Mouse (Mus musculus) forebrain, embryonic 14.5 days (tissue): ENCODE data around the gene Slirp. TPM values are rescaled to one million over a fixed set of nuclear protein-coding genes. Genes with fewer than 3 reads are reported as not detected.
"Not testable (repeated sequence)": the region's sequence is repeated elsewhere in the genome, so short reads cannot be mapped to it uniquely, and the experiment has no call there.

Source experiments
- ATAC-seq: fragments of 200-750 bp; cut with Nextera tagmentation; 2 replicates; pipeline ENCODE4 v1.8.0; 2017; ENCODE audit warnings: mild to moderate bottlenecking, moderate library complexity
- DNase-seq: peaks from one replicate; pipeline ENCODE4 v3.0.0-alpha.2; 2015; ENCODE audit warnings: low spot score
- H3K27ac ChIP-seq: fragments of 300-500 bp; sonication (generic); 2 replicates; pipeline ENCODE4 v1.5.1; 2014; ENCODE audit warnings: low read depth, mild to moderate bottlenecking, control low read depth, low read length, moderate library complexity
- H3K27me3 ChIP-seq: fragments of 300-500 bp; sonication (generic); replicated peaks from 2 replicates; pipeline ENCODE4 v1.6.1; 2014; ENCODE audit warnings: low read length, control low read depth, mixed read lengths; ENCODE audit not compliant: control insufficient read depth, insufficient read depth
- H3K36me3 ChIP-seq: fragments of 300-500 bp; sonication (generic); 2 replicates; pipeline ENCODE4 v1.6.1; 2014; ENCODE audit warnings: low read length, control low read depth; ENCODE audit not compliant: control insufficient read depth, insufficient read depth
- H3K4me1 ChIP-seq: fragments of 300-500 bp; sonication (generic); 2 replicates; pipeline ENCODE4 v1.6.1; 2014; ENCODE audit warnings: antibody characterized with exemption, low read length, control low read depth; ENCODE audit not compliant: control insufficient read depth, insufficient read depth
- H3K4me2 ChIP-seq: fragments of 300-500 bp; sonication (generic); 2 replicates; pipeline ENCODE4 v1.6.1; 2014; ENCODE audit warnings: mild to moderate bottlenecking, control low read depth, low read length
- H3K4me3 ChIP-seq: fragments of 300-500 bp; sonication (generic); 2 replicates; pipeline ENCODE4 v1.5.1; 2014; ENCODE audit warnings: low read depth, low read length, control low read depth
- H3K9ac ChIP-seq: fragments of 300-500 bp; sonication (generic); 2 replicates; pipeline ENCODE4 v1.6.1; 2014; ENCODE audit warnings: mild to moderate bottlenecking, low read length, control low read depth, moderate library complexity
- H3K9me3 ChIP-seq: fragments of 300-500 bp; sonication (generic); replicated peaks from 2 replicates; pipeline ENCODE4 v1.6.1; 2016; ENCODE audit warnings: low read length, control low read depth, mixed read lengths; ENCODE audit not compliant: control insufficient read depth
- WGBS: fragments of 180-500 bp; shearing (Covaris S2); extraction: QIAGEN DNeasy Blood & Tissue Kit; methylation state at CpG from one replicate; pipeline ENCODE4 v1.1.7; 2014; 5-methylcytosine and 5-hydroxymethylcytosine counted together
- polyA plus RNA-seq: library from polyadenylated mRNA; unstranded; fragments of >200 nt; fragmentation: Nextera tagmentation; extraction: Ambion mirVana; gene quantifications from 2 replicates; pipeline ENCODE4 v1.2.1, GENCODE M21; 2014

Slirp gene
- polyA plus RNA-seq, 1 experiment from 2014 or later, result 292 TPM

DNA sequence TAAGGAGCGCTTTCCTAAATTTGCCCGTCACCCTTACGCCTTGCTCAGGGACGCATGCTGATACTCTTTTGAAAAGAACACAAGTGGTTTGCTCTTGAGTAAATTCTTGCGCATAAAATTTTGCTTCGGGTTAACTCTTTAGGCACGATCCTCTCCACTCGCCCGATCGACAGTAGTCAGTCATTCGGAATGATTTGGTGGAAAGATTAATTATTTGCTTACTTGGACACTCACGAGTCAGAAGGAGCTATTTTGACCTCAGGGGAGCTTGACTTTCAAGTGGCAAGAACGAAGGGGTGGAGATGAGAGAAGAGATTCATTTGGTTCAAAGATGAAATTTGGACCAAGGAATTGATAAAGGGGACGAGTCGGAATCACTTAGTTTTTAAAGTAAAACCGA is 515 bp downstream of the Slirp start:
- ATAC-seq (peak; percentile 43; the same call in 1 of the 2 replicates), DNase-seq (no peak)
- Histone ChIP-seq H3K4me1 (peaks cover 19% of the 10 kb centered on the region), H3K9ac (peak overlapping the region; percentile 80), H3K27ac (no peak overlapping the region), H3K4me3 (peak overlapping the region; percentile 81), H3K4me2 (peak overlapping the region; percentile 87), H3K9me3 (no peaks in the 10 kb centered on the region), H3K36me3 (peaks cover 49% of the 10 kb centered on the region), H3K27me3 (no peaks in the 10 kb centered on the region)
- 4% methylated on average over 16 of the region's 16 CpGs for WGBS

DNA sequence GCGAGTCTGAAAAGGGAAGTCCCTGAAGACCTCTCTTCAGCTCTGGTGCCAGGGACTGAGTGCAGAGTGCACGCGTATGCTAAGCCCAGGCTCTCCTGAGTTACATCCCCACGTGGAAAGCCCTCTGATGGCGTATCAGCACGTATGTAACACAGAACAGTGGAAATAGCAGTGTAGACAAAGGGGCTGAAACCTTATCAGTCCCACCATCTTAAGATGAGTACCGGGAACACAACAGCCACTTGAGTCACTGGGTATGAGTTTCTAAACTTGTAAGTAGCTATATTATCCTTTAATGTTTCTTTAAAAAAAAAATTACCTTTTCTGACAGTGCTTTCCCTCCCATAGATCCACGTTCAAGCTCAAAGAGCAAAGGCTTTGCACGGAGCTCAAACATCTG is 5.8 kb downstream of the Slirp start:
- Histone ChIP-seq H3K4me3 (no peak overlapping the region), H3K27ac (no peak overlapping the region), H3K27me3 (no peaks in the 10 kb centered on the region), H3K4me2 (no peak overlapping the region), H3K9me3 (no peaks in the 10 kb centered on the region), H3K4me1 (peaks cover 5% of the 10 kb centered on the region), H3K9ac (no peak overlapping the region), H3K36me3 (peaks cover 77% of the 10 kb centered on the region)
- ATAC-seq (no peak), DNase-seq (no peak)
- WGBS, result 92% methylated on average over 9 of the region's 9 CpGs

DNA sequence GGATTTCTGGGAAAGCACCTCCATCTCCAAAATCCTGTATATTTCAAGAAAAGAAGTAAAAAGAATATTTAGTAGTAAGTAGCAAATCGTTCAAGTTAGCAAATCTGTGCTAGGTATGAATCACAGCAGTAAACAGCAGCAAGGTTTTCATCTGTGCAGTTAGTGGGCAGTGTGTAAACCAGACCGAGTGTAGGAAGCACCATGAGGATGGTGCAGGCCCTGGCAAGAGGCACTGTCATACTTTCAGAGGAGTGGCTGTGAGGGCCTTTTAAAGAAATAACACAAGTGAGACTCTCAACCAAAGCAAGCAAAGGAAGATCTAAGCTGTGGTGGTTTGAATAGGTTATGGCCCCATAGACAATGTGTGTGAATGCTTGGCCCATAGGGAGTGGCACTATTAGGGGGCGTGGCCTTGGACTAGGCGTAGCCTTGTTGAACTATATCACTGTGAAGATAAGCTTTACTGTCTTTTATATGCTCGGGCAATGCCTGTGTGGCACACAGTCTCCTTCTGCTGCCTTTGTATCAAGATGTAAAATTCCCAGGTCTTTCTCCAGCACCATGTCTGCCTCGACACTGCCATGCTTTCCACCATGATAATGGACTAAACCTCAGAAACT is 21.1 kb downstream of the Slirp start:
- Histone ChIP-seq H3K4me2 (no peak overlapping the region), H3K36me3 (peaks cover 78% of the 10 kb centered on the region), H3K27ac (no peak overlapping the region), H3K4me3 (no peak overlapping the region), H3K9me3 (no peaks in the 10 kb centered on the region), H3K4me1 (no peaks in the 10 kb centered on the region), H3K9ac (no peak overlapping the region), H3K27me3 (no peaks in the 10 kb centered on the region)
- DNase-seq, result no peak
- 89% methylated on average over 6 of the region's 6 CpGs for WGBS
- ATAC-seq, result no peak

DNA sequence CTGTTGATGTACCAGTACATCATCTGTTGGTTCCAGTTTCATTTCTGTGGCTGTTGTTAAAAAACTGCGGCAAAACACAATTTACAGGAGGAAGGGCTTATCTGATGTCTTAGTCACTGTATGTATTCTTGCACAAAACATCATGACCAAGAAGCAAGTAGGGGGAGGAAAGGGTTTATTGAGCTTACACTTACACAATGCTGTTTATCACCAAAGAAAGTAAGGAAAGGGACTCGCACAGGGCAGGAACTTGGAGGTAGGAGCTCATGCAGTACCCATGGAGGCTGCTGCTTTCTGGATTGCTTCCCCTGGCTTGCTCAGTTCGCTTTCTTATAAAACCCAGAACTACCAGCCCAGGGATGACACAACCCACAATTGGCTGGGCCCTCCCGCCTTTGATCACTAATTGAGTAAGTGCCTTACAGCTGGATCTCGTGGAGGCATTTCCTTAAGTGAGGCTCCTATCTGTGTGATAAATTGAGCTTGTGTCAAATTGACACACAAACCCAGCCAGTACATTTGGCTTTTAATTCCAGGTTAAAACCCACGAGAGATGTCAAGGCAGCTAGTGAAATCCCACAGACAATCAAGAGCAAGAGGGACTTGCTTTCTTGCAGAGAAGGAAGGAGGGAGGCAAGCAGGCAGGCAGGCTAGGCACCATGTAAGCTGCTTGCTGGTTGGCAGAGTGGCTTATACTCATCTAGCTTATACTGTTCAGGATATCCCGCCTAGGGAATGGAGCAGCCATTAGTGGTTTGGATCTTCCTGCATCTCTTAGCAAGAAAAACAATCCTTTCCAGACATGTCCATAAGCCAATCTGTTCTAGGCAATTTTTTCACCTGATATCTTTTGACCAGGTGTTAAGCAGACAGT is 26.8 kb downstream of the Slirp start:
- H3K36me3 ChIP-seq, result peaks cover 23% of the 10 kb centered on the region
- peak overlapping the region; percentile 74; the same call in 1 of the 2 replicates for H3K4me3 ChIP-seq
- H3K27ac ChIP-seq, result no peak overlapping the region
- 71% methylated on average over 7 of the region's 7 CpGs for WGBS
- H3K9ac ChIP-seq, result peak overlapping the region; percentile 10; the same call in 1 of the 2 replicates
- ATAC-seq (no peak), DNase-seq (no peak)
- no peaks in the 10 kb centered on the region for H3K9me3 ChIP-seq
- H3K4me1 ChIP-seq, result peaks cover 9% of the 10 kb centered on the region; the same call in 1 of the 2 replicates
- no peaks in the 10 kb centered on the region for H3K27me3 ChIP-seq
- H3K4me2 ChIP-seq, result peak overlapping the region; percentile 72

DNA sequence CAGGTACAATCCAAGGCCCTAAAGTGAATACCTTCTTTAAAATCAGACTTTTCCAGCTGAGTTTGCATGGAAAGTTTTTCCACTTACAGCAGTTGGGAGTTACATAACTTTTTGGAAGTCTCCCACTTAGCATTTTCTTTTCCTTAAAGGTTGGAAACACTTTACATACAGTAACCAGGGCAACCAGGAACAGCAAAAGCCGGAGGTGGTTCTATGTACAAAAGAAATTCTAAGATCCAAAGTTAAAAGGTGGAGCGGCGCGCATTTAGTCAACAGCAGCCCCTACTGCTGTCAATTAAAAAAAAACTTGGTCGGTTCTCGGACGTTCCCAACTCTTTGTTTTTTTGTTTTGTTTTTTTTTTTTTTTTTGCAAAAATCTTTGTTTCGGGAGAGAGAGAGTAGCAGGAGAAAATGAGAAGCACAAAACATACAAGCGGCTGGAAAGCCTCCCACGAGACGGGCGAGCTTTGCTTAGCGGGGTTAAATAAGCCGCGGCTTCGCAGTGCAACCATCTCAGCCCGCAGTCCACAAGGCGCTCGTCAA is 27.8 kb downstream of the Slirp start:
- DNase-seq (peak; percentile 31), ATAC-seq (0 out of 2 replicates have a peak, but pooled peaks have one; percentile 3)
- H3K9me3 ChIP-seq, result no peaks in the 10 kb centered on the region
- H3K4me3 ChIP-seq, result peak overlapping the region; percentile 74
- H3K4me2 ChIP-seq, result peak overlapping the region; percentile 72
- peak overlapping the region; percentile 88 for H3K9ac ChIP-seq
- H3K27ac ChIP-seq, result peak overlapping the region; percentile 75
- H3K27me3 ChIP-seq, result no peaks in the 10 kb centered on the region
- H3K36me3 ChIP-seq, result peaks cover 21% of the 10 kb centered on the region
- H3K4me1 ChIP-seq, result peaks cover 9% of the 10 kb centered on the region; the same call in 1 of the 2 replicates
- under 1% methylated on average over 19 of the region's 19 CpGs for WGBS

DNA sequence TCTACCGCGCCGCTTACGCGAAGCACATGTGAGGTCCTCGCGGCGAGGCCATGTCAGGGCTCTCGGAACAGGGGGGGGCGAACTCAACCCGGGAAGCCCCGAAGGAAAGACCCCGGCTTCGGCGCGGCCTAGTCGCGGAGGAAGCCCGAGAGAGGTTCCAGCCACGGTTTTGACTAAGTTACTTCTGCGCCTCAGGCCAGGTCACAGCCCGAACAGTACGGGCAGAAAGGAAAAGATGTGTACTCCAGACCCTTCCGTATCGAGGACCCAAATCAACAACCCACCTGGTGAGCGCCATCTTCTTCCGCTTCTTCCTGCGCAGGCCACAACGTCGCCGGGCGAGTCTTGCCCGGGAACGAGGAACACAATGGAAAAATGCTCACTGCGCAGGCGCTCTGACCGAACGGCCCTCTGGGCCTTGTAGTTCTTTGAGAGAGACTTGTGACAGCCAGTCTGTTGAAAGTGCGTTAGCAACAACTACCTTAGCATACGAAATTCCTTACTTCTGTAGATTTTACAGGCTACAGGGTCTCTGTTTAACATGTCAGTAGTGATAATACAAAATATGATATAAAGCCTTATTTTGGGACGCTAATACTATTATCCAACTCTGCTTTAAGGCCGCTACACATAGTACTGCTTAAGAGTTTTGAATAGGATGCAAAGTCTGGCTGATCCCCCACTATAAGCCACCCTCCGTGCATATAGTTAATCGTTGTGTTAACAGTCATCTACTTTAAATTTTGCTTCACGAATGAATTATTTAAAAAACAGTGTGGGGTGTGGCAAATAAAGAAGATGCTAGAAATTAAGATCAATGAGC is 28.5 kb downstream of the Slirp start, which contains the start of gene Snw1:
TSS of gene Snw1 (minus strand) at position 311 of the 823 bp plus-strand sequence.
- WGBS, result 4% methylated on average over 45 of the region's 45 CpGs
- H3K36me3 ChIP-seq, result peaks cover 14% of the 10 kb centered on the region

DNA sequence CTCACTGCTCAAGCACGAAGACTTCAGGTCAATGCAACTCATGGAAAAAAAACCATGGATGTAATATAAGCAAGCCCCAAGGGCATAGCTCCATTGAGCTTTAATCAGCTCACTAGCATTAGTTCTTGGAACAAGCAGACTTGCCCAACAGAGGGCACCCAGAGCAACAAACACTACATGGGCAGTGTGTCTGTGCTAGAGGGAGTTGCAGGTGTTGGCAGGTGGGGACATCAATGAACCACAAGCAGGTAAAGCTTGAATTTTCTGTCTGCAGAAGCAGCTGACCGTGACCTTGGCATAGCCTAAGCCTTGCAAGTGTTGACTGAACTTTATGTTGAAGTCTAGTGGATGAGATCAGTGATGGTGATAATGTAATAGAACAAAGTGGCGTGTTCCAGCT is 31.1 kb downstream of the Slirp start:
- no peak overlapping the region for H3K4me3 ChIP-seq
- no peak overlapping the region for H3K27ac ChIP-seq
- no peaks in the 10 kb centered on the region; the same call in 1 of the 2 replicates for H3K36me3 ChIP-seq
- H3K9me3 ChIP-seq, result no peaks in the 10 kb centered on the region
- 84% methylated on average over 3 of the region's 3 CpGs for WGBS
- no peak overlapping the region for H3K4me2 ChIP-seq
- no peak for ATAC-seq
- H3K9ac ChIP-seq, result no peak overlapping the region
- no peaks in the 10 kb centered on the region for H3K27me3 ChIP-seq
- peaks cover 9% of the 10 kb centered on the region; the same call in 1 of the 2 replicates for H3K4me1 ChIP-seq
- DNase-seq, result no peak

More for the DNA sequence above, 28.5 kb downstream of the Slirp start, which contains the start of gene Snw1:
- Histone ChIP-seq H3K4me3 (peak within 1 kb of the TSS; percentile 74), H3K27ac (peak within 1 kb of the TSS; percentile 75), H3K4me1 (peaks cover 9% of the 10 kb centered on the region; the same call in 1 of the 2 replicates), H3K9me3 (no peaks in the 10 kb centered on the region), H3K9ac (peak within 1 kb of the TSS; percentile 88), H3K4me2 (peak within 1 kb of the TSS; percentile 72), H3K27me3 (no peaks in the 10 kb centered on the region)
- peak; percentile 98 for DNase-seq
- ATAC-seq, result peak; percentile 98

DNA sequence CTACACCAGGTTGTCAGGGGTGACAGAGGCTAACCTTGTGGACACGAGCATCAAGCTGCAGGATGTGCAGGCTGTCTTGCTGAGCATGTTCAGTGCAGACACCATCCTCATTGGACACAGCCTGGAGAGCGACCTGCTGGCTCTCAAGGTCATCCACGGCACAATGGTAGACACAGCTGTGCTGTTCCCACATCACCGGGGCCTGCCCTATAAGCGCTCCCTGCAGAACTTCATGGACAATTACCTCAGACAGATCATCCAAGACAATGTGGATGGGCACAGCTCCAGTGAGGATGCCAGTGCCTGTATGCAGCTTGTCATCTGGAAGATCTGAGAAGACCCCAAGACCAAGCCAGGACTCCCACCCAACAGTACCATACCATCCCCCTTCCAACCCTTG is 38.8 kb downstream of the Slirp start:
- H3K27me3 ChIP-seq, H3K4me2 ChIP-seq, H3K36me3 ChIP-seq, ATAC-seq, H3K27ac ChIP-seq, H3K9ac ChIP-seq, H3K4me3 ChIP-seq, H3K9me3 ChIP-seq, H3K4me1 ChIP-seq, DNase-seq: not testable (repeated sequence)
- WGBS, result 89% methylated on average over 5 of the region's 5 CpGs
